Mouse (Mus musculus) layer of hippocampus, adult 8-10 months (tissue): ENCODE measurements around the gene Cfi. TPM values are rescaled to one million over a fixed set of nuclear protein-coding genes. Genes with fewer than 3 reads are reported as not detected.

Source experiments
- DNase-seq, 2 experiments: peaks; one replicate each; pipeline ENCODE4 v3.0.0; 2022; ENCODE audit warnings: low spot score in 2 of 2
- total RNA-seq, 4 experiments: library from RNA; stranded (reverse); gene quantifications; 2 replicates each; pipeline ENCODE4 v1.2.4; 2022

The Cfi gene
- total RNA-seq, result under 1 TPM in 2 of 4 experiments, not detected in 2; 0.20 to 0.43 TPM

GRCm38 (mm10) chr3:129835388-129835934 lies at the start of gene Cfi:
Cfi (plus strand) TSS chr3:129835884.
- no peak for DNase-seq

GRCm38 (mm10) chr3:129793801-129794200 lies 41.9 kb upstream of the Cfi start:
- no peak for DNase-seq

- no peak for DNase-seq
These were observed 38.3 kb upstream of the Cfi start for GRCm38 (mm10) chr3:129797341-129797740.

- no peak for DNase-seq
These were observed 37.1 kb upstream of the Cfi start for GRCm38 (mm10) chr3:129798551-129798950.

- no peak for DNase-seq
These were observed 36.7 kb upstream of the Cfi start for GRCm38 (mm10) chr3:129799011-129799410.

- DNase-seq, result no peak
These were observed 31.9 kb upstream of the Cfi start, which contains the start of gene Lrit3 for GRCm38 (mm10) chr3:129803765-129804164. Lrit3 (minus strand) TSS chr3:129804030.

- no peak for DNase-seq
These were observed 14.8 kb upstream of the Cfi start for GRCm38 (mm10) chr3:129820847-129821246.

GRCm38 (mm10) chr3:129821736-129822135 lies 13.9 kb upstream of the Cfi start:
- no peak for DNase-seq

- no peak for DNase-seq
These were observed 13.4 kb upstream of the Cfi start, which contains the start of gene Rrh for GRCm38 (mm10) chr3:129822206-129822775. Rrh (minus strand) TSS chr3:129822587.

GRCm38 (mm10) chr3:129823293-129823692 lies 12.4 kb upstream of the Cfi start:
- DNase-seq, result no peak

GRCm38 (mm10) chr3:129824146-129824545 lies 11.5 kb upstream of the Cfi start:
- no peak for DNase-seq

GRCm38 (mm10) chr3:129824891-129825290 lies 10.8 kb upstream of the Cfi start:
- DNase-seq, result no peak

- no peak for DNase-seq
These were observed 9.0 kb upstream of the Cfi start for GRCm38 (mm10) chr3:129826691-129827090.

GRCm38 (mm10) chr3:129827691-129828090 lies 8.0 kb upstream of the Cfi start:
- DNase-seq, result no peak

GRCm38 (mm10) chr3:129830626-129831025 lies 5.1 kb upstream of the Cfi start:
- DNase-seq, result no peak

- DNase-seq, result peak; percentile 93 to 96
These were observed 4.6 kb upstream of the Cfi start, which contains the start of gene Gar1 for GRCm38 (mm10) chr3:129831035-129831568. Gar1 (minus strand) TSS chr3:129831396.

GRCm38 (mm10) chr3:129836051-129836697 lies 490 bp downstream of the Cfi start:
- no peak for DNase-seq

GRCm38 (mm10) chr3:129836965-129837364 lies 1.3 kb downstream of the Cfi start:
- no peak for DNase-seq

- no peak for DNase-seq
These were observed 2.3 kb downstream of the Cfi start for GRCm38 (mm10) chr3:129838017-129838416.

- no peak for DNase-seq
These were observed 10.2 kb downstream of the Cfi start for GRCm38 (mm10) chr3:129845868-129846267.

GRCm38 (mm10) chr3:129846846-129847245 lies 11.2 kb downstream of the Cfi start:
- no peak for DNase-seq

- no peak for DNase-seq
These were observed 26.9 kb downstream of the Cfi start for GRCm38 (mm10) chr3:129862592-129862991.
